Mouse (Mus musculus) cerebellum, postnatal 14 days (tissue): ENCODE results near the gene Kansl1l.
A peak's percentile ranks its signal among the peaks of the same experiment; 100 is the strongest.
"Not testable (repeated sequence)": the region's sequence is repeated elsewhere in the genome, so short reads cannot be mapped to it uniquely, and the experiment has no call there.

Source experiments
- DNase-seq, 2 experiments: peaks; one replicate each; pipeline ENCODE4 v3.0.0; 2021; ENCODE audit warnings: mixed read lengths in 2 of 2

Gene Kansl1l

GRCm38 (mm10) chr1:66816837-66817452 lies 417 bp downstream of the Kansl1l start:
- DNase-seq = peak; percentile 99 to 100

- peak; percentile 71 to 74 for DNase-seq
Observed at GRCm38 (mm10) chr1:66815941-66816777, 1.2 kb downstream of the Kansl1l start.

- DNase-seq = no peak
Observed at GRCm38 (mm10) chr1:66814756-66815155, 2.6 kb downstream of the Kansl1l start.

GRCm38 (mm10) chr1:66813191-66813590 lies 4.2 kb downstream of the Kansl1l start:
- no peak for DNase-seq

- no peak for DNase-seq
Observed at GRCm38 (mm10) chr1:66806821-66807220, 10.5 kb downstream of the Kansl1l start.

GRCm38 (mm10) chr1:66805408-66805807 lies 12.0 kb downstream of the Kansl1l start:
- DNase-seq = no peak

GRCm38 (mm10) chr1:66804710-66805109 lies 12.7 kb downstream of the Kansl1l start:
- no peak for DNase-seq

GRCm38 (mm10) chr1:66797962-66798361 lies 19.4 kb downstream of the Kansl1l start:
- DNase-seq = no peak

- DNase-seq = no peak
Observed at GRCm38 (mm10) chr1:66792838-66793466, 24.4 kb downstream of the Kansl1l start.

- peak; percentile 30 to 56 for DNase-seq
Observed at GRCm38 (mm10) chr1:66782296-66782695, 35.1 kb downstream of the Kansl1l start.

GRCm38 (mm10) chr1:66781027-66781426 lies 36.3 kb downstream of the Kansl1l start:
- DNase-seq = no peak

GRCm38 (mm10) chr1:66778798-66779197 lies 38.6 kb downstream of the Kansl1l start:
- no peak for DNase-seq

GRCm38 (mm10) chr1:66777878-66778277 lies 39.5 kb downstream of the Kansl1l start:
- peak; percentile 11 to 22 for DNase-seq

- no peak for DNase-seq
Observed at GRCm38 (mm10) chr1:66768764-66769163, 48.6 kb downstream of the Kansl1l start.

- DNase-seq = no peak
Observed at GRCm38 (mm10) chr1:66730581-66730980, 86.8 kb downstream of the Kansl1l start.

- DNase-seq = no peak
Observed at GRCm38 (mm10) chr1:66712859-66713258, 104.5 kb downstream of the Kansl1l start.

- DNase-seq = no peak
Observed at GRCm38 (mm10) chr1:66704523-66704922, 112.8 kb downstream of the Kansl1l start.

- DNase-seq = no peak
Observed at GRCm38 (mm10) chr1:66702623-66703345, 114.6 kb downstream of the Kansl1l start.

GRCm38 (mm10) chr1:66701576-66701940 lies 115.8 kb downstream of the Kansl1l start:
- no peak for DNase-seq

- DNase-seq = peak; percentile 94 to 96
Observed at GRCm38 (mm10) chr1:66700693-66701575, 116.4 kb downstream of the Kansl1l start, which contains the start of gene Rpe. Gene Rpe (plus strand): TSS chr1:66700831.

- peak in 1 of 2 experiments; percentile 10 for DNase-seq
Observed at GRCm38 (mm10) chr1:66700149-66700692, 117.1 kb downstream of the Kansl1l start.

- DNase-seq = not testable (repeated sequence)
Observed at GRCm38 (mm10) chr1:66699630-66700029, 117.7 kb downstream of the Kansl1l start.
